Mouse (Mus musculus): Measurements from ENCODE around the gene Map1s.

DNA sequence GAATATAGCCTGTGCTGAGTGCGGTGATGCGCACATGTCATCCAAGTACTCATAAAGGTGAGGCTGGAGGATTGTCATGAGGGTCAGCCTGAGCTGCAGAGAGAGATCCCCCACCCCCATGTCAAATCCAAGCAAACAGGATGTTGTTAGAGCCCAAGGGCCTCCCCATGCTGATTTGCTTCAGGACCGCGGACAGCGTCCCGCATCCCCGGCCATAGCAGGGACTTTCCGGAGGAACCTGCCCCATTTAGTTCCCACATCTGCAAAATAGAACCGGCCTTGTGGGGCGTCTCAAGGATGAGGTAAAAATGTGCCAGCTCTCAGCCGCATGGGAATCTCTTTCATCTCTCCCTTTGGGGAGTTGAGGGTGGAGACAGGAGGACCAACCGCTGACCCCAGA is 20.1 kb upstream of the Map1s start:
- TF ChIP-seq CTCF (IDR thresholded peaks at IDR 0.05; ENCODE audit: low read depth), result no peak
- TF ChIP-seq EP300 (optimal IDR thresholded peaks at IDR 0.05), result no peak

Data from stomach, postnatal 0 days (tissue).